Mouse (Mus musculus): ENCODE results near the gene Got2. TPM values are rescaled to one million over a fixed set of nuclear protein-coding genes. Genes with fewer than 3 reads are reported as not detected.

Got2 gene
- total and polyA plus RNA-seq, 3 experiments: 105 to 421 (median 179) TPM

GRCm38 (mm10) chr8:95887578-95888284 lies 616 bp downstream of the Got2 start (continued):
- TF ChIP-seq UBTF (IDR thresholded peaks at IDR 0.05; ENCODE audit: borderline replicate concordance, insufficient read depth, low read depth, low read length) (no peak), ZKSCAN1 (IDR thresholded peaks at IDR 0.05; ENCODE audit: low read depth, low read length) (no peak), ETS1 (IDR thresholded peaks at IDR 0.05; ENCODE audit: low read depth, low read length) (no peak; the same call in 1 of the 2 replicates), TAL1 (IDR thresholded peaks at IDR 0.05; ENCODE audit: low read length) (no peak), E2F4 (IDR thresholded peaks at IDR 0.05; ENCODE audit: borderline replicate concordance, low read depth, low read length) (no peak), MXI1 (IDR thresholded peaks at IDR 0.05; ENCODE audit: low read depth, low read length) (peak; percentile 82), USF2 (IDR thresholded peaks at IDR 0.05; ENCODE audit: borderline replicate concordance in 1 of 2, insufficient read depth in 1 of 2, low read depth in 1 of 2, low read length in 2 of 2) (0 out of 4 replicates have a peak, but pooled peaks of 1 of the 2 experiments have one; percentile 10), ELF1 (IDR thresholded peaks at IDR 0.05; ENCODE audit: low read depth, low read length) (no peak), BHLHE40 (IDR thresholded peaks at IDR 0.05; ENCODE audit: borderline replicate concordance, low read depth, low read length) (no peak), RAD21 (IDR thresholded peaks at IDR 0.05; ENCODE audit: low read depth, low read length) (no peak), TBP (IDR thresholded peaks at IDR 0.05; ENCODE audit: low read depth, low read length) (0 out of 2 replicates have a peak, but pooled peaks have one; percentile 2), USF1 (IDR thresholded peaks at IDR 0.05; ENCODE audit: low read depth, low read length) (peak; percentile 89)

GRCm38 (mm10) chr8:95886647-95887577 lies 1.4 kb downstream of the Got2 start:
- peaks cover 0 to 21% of the 10 kb centered on the region in 2 experiments; a peak in 2 of 4 replicates for H3K36me3 ChIP-seq (ENCODE audit: control insufficient read depth in 1 of 2, insufficient read depth in 2 of 2, low read length in 2 of 2)
- peaks cover 51% of the 10 kb centered on the region for H3K79me2 ChIP-seq (ENCODE audit: control insufficient read depth, insufficient read depth, low read length, poor library complexity)
- H3K9me3 ChIP-seq (replicated peaks; ENCODE audit: insufficient read depth, low read length): no peaks in the 10 kb centered on the region
- H3K27me3 ChIP-seq (ENCODE audit: control insufficient read depth in 1 of 2, insufficient read depth in 2 of 2, low read length in 2 of 2): no peaks in the 10 kb centered on the region
- peak overlapping the region; percentile 60 for H3K27ac ChIP-seq (ENCODE audit: control insufficient read depth, low read depth, low read length)
- H3K9ac ChIP-seq (ENCODE audit: control insufficient read depth, low read depth, low read length, poor library complexity, severe bottlenecking): peak overlapping the region; percentile 84
- TF ChIP-seq GABPA (IDR thresholded peaks at IDR 0.05; ENCODE audit: low read depth, low read length): no peak
- no peak for TF ChIP-seq ZKSCAN1 (IDR thresholded peaks at IDR 0.05; ENCODE audit: low read depth, low read length)
- TF ChIP-seq RCOR1 (IDR thresholded peaks at IDR 0.05; ENCODE audit: low read depth, low read length): no peak
- TF ChIP-seq SMC3 (IDR thresholded peaks at IDR 0.05; ENCODE audit: low read depth, low read length): no peak
- TF ChIP-seq BHLHE40 (IDR thresholded peaks at IDR 0.05; ENCODE audit: borderline replicate concordance, low read depth, low read length): no peak
- no peak for TF ChIP-seq MAFK (IDR thresholded peaks at IDR 0.05; ENCODE audit: borderline replicate concordance, low read depth, low read length)
- TF ChIP-seq JUND (IDR thresholded peaks at IDR 0.05; ENCODE audit: low read depth, low read length): peak; percentile 79; the same call in 1 of the 2 replicates
- TF ChIP-seq RAD21 (IDR thresholded peaks at IDR 0.05; ENCODE audit: low read depth, low read length): no peak
- TF ChIP-seq TBP (IDR thresholded peaks at IDR 0.05; ENCODE audit: low read depth, low read length): peak; percentile 13; the same call in 1 of the 2 replicates
- H3K4me1 ChIP-seq (ENCODE audit: control insufficient read depth in 1 of 2, insufficient read depth in 2 of 2, low read length in 2 of 2): peaks cover 2 to 13% of the 10 kb centered on the region in 2 experiments
- H3K4me3 ChIP-seq (ENCODE audit: control insufficient read depth in 1 of 2, insufficient read depth in 1 of 2, low read depth in 2 of 2, low read length in 2 of 2): peak overlapping the region; percentile 65 to 87
- DNase-seq (ENCODE audit: low read depth, low spot score): peak; percentile 80
